Mouse (Mus musculus) cerebellum, adult 11 months (tissue): ENCODE results near the gene Slc39a11.

Experiments used
- DNase-seq: peaks from one replicate; pipeline ENCODE4 v3.0.0; 2022

The Slc39a11 gene

GRCm38 (mm10) chr11:113450665-113451064, 199.2 kb downstream of the Slc39a11 start:
- DNase-seq, result no peak

GRCm38 (mm10) chr11:113450028-113450427, 199.9 kb downstream of the Slc39a11 start:
- no peak for DNase-seq

- DNase-seq, result no peak
Observed at GRCm38 (mm10) chr11:113442036-113442435, 207.8 kb downstream of the Slc39a11 start.

- DNase-seq, result no peak
Observed at GRCm38 (mm10) chr11:113439328-113440030, 210.4 kb downstream of the Slc39a11 start.

- DNase-seq, result no peak
Observed at GRCm38 (mm10) chr11:113438915-113439314, 211.0 kb downstream of the Slc39a11 start.

GRCm38 (mm10) chr11:113437357-113437756, 212.5 kb downstream of the Slc39a11 start:
- no peak for DNase-seq

GRCm38 (mm10) chr11:113436299-113436698, 213.6 kb downstream of the Slc39a11 start:
- DNase-seq, result no peak

- no peak for DNase-seq
Observed at GRCm38 (mm10) chr11:113435696-113436095, 214.2 kb downstream of the Slc39a11 start.

GRCm38 (mm10) chr11:113431161-113431560, 218.7 kb downstream of the Slc39a11 start:
- DNase-seq, result no peak

GRCm38 (mm10) chr11:113425882-113426281, 224.0 kb downstream of the Slc39a11 start:
- DNase-seq, result no peak

GRCm38 (mm10) chr11:113425454-113425853, 224.4 kb downstream of the Slc39a11 start:
- DNase-seq, result no peak

- DNase-seq, result no peak
Observed at GRCm38 (mm10) chr11:113424765-113425164, 225.1 kb downstream of the Slc39a11 start.

- no peak for DNase-seq
Observed at GRCm38 (mm10) chr11:113422598-113422997, 227.3 kb downstream of the Slc39a11 start.

GRCm38 (mm10) chr11:113418921-113419655, 230.8 kb downstream of the Slc39a11 start:
- DNase-seq, result no peak

- no peak for DNase-seq
Observed at GRCm38 (mm10) chr11:113417948-113418347, 231.9 kb downstream of the Slc39a11 start.

GRCm38 (mm10) chr11:113412545-113412944, 237.3 kb downstream of the Slc39a11 start:
- DNase-seq, result no peak

GRCm38 (mm10) chr11:113411798-113412197, 238.1 kb downstream of the Slc39a11 start:
- DNase-seq, result no peak

GRCm38 (mm10) chr11:113409121-113409520, 240.8 kb downstream of the Slc39a11 start:
- DNase-seq, result no peak

- no peak for DNase-seq
Observed at GRCm38 (mm10) chr11:113407474-113407873, 242.4 kb downstream of the Slc39a11 start.

- no peak for DNase-seq
Observed at GRCm38 (mm10) chr11:113400868-113401267, 249.0 kb downstream of the Slc39a11 start.

- no peak for DNase-seq
Observed at GRCm38 (mm10) chr11:113399601-113400000, 250.3 kb downstream of the Slc39a11 start.

GRCm38 (mm10) chr11:113397394-113397793, 252.5 kb downstream of the Slc39a11 start:
- DNase-seq, result no peak

- DNase-seq, result no peak
Observed at GRCm38 (mm10) chr11:113393366-113394150, 256.3 kb downstream of the Slc39a11 start.
